Mouse (Mus musculus) MEL (cell line): ENCODE data around the gene Zic2. TPM values are rescaled to one million over a fixed set of nuclear protein-coding genes. Genes with fewer than 3 reads are reported as not detected.

ENCODE experiments used
- DNase-seq: peaks from one replicate; pipeline ENCODE4 v3.0.0; 2011; ENCODE audit warnings: low read depth, low spot score
- H3K27ac ChIP-seq: 2 replicates; pipeline ENCODE4 v1.5.1; 2012; ENCODE audit warnings: low read depth, mild to moderate bottlenecking, control low read depth, low read length, moderate library complexity; ENCODE audit not compliant: control insufficient read depth
- H3K27me3 ChIP-seq, 2 experiments: fragments of 150-350 bp in 1 of 2; sonication (generic) in 1 of 2; 2 replicates each; pipeline ENCODE4 v1.6.1; 2012; ENCODE audit warnings: low read length in 2 of 2, mild to moderate bottlenecking in 2 of 2, improper control_type of control experiment in 1 of 2, moderate library complexity in 1 of 2; ENCODE audit not compliant: insufficient read depth in 2 of 2, control insufficient read depth in 1 of 2
- H3K36me3 ChIP-seq, 2 experiments: 2 replicates each; pipeline ENCODE4 v1.6.1; 2012 to 2014; ENCODE audit warnings: low read length in 2 of 2, improper control_type of control experiment in 1 of 2, inconsistent platforms in 1 of 2, mild to moderate bottlenecking in 1 of 2; ENCODE audit not compliant: insufficient read depth in 2 of 2, control insufficient read depth in 1 of 2
- H3K4me1 ChIP-seq, 2 experiments: fragments of 150-350 bp in 1 of 2; sonication (generic) in 1 of 2; 2 replicates each; pipeline ENCODE4 v1.6.1; 2012; ENCODE audit warnings: low read length in 2 of 2, improper control_type of control experiment in 1 of 2, mild to moderate bottlenecking in 1 of 2; ENCODE audit not compliant: insufficient read depth in 2 of 2, control insufficient read depth in 1 of 2
- H3K4me3 ChIP-seq, 2 experiments: fragments of 150-350 bp in 1 of 2; sonication (generic) in 1 of 2; 2 replicates each; pipeline ENCODE4 v1.5.1; 2012; ENCODE audit warnings: low read depth in 2 of 2, low read length in 2 of 2, mild to moderate bottlenecking in 2 of 2, moderate library complexity in 2 of 2, control low read depth in 1 of 2, improper control_type of control experiment in 1 of 2; ENCODE audit not compliant: control insufficient read depth in 1 of 2, insufficient read depth in 1 of 2
- H3K79me2 ChIP-seq: 2 replicates; pipeline ENCODE4 v1.6.1; 2012; ENCODE audit warnings: mild to moderate bottlenecking, low read length, moderate library complexity; ENCODE audit not compliant: control insufficient read depth, poor library complexity, insufficient read depth
- H3K9ac ChIP-seq: 2 replicates; pipeline ENCODE4 v1.6.1; 2012; ENCODE audit warnings: low read depth, mild to moderate bottlenecking, control low read depth, low read length, moderate library complexity; ENCODE audit not compliant: control insufficient read depth, poor library complexity, severe bottlenecking
- H3K9me3 ChIP-seq: fragments of 150-350 bp; sonication (generic); replicated peaks from 2 replicates; pipeline ENCODE4 v1.6.1; 2012; ENCODE audit warnings: mild to moderate bottlenecking, low read length, improper control_type of control experiment, moderate library complexity; ENCODE audit not compliant: insufficient read depth
- CHD1 ChIP-seq: IDR thresholded peaks from 2 replicates; pipeline ENCODE4 v1.6.1; 2012; ENCODE audit warnings: low read depth, mild to moderate bottlenecking, inconsistent platforms, low read length, improper control_type of control experiment
- CHD2 ChIP-seq: IDR thresholded peaks from 2 replicates; pipeline ENCODE4 v1.6.1; 2011; ENCODE audit warnings: low read length, improper control_type of control experiment
- EP300 ChIP-seq, 2 experiments: IDR thresholded peaks; 2 replicates each; pipeline ENCODE4 v1.6.1; 2011; ENCODE audit warnings: improper control_type of control experiment in 2 of 2, low read length in 2 of 2, low read depth in 1 of 2, mild to moderate bottlenecking in 1 of 2
- GATA1 ChIP-seq: IDR thresholded peaks from 2 replicates; pipeline ENCODE4 v1.6.1; 2011; ENCODE audit warnings: low read depth, low read length, improper control_type of control experiment
- JUND ChIP-seq: IDR thresholded peaks from 2 replicates; pipeline ENCODE4 v1.6.1; 2011; ENCODE audit warnings: low read depth, mild to moderate bottlenecking, improper control_type of control experiment, low read length
- MXI1 ChIP-seq: IDR thresholded peaks from 2 replicates; pipeline ENCODE4 v1.6.1; 2011; ENCODE audit warnings: mild to moderate bottlenecking, low read depth, low read length, improper control_type of control experiment
- NRF1 ChIP-seq: IDR thresholded peaks from 2 replicates; pipeline ENCODE4 v1.6.1; 2014; ENCODE audit warnings: low read depth, mild to moderate bottlenecking, inconsistent platforms, low read length, improper control_type of control experiment, moderate library complexity; ENCODE audit not compliant: poor library complexity, insufficient read depth, severe bottlenecking
- POLR2A ChIP-seq, 2 experiments: IDR thresholded peaks; 2 replicates each; pipeline ENCODE4 v1.6.1; 2011 to 2012; ENCODE audit warnings: low read length in 2 of 2, mild to moderate bottlenecking in 2 of 2, control low read depth in 1 of 2, improper control_type of control experiment in 1 of 2, low read depth in 1 of 2, moderate library complexity in 1 of 2; ENCODE audit not compliant: control insufficient read depth in 1 of 2, insufficient read depth in 1 of 2, poor library complexity in 1 of 2
- POLR2AphosphoS5 ChIP-seq: IDR thresholded peaks from 2 replicates; pipeline ENCODE4 v1.6.1; 2012; ENCODE audit warnings: low read depth, borderline replicate concordance, mild to moderate bottlenecking, inconsistent platforms, low read length, moderate library complexity, mixed read lengths
- RAD21 ChIP-seq: IDR thresholded peaks from 2 replicates; pipeline ENCODE4 v1.6.1; 2011; ENCODE audit warnings: mild to moderate bottlenecking, low read depth, low read length, improper control_type of control experiment
- SMC3 ChIP-seq: IDR thresholded peaks from 2 replicates; pipeline ENCODE4 v1.6.1; 2011; ENCODE audit warnings: low read depth, low read length, improper control_type of control experiment
- USF2 ChIP-seq, 2 experiments: IDR thresholded peaks; 2 replicates each; pipeline ENCODE4 v1.6.1; 2011 to 2012; ENCODE audit warnings: improper control_type of control experiment in 2 of 2, low read length in 2 of 2, borderline replicate concordance in 1 of 2, inconsistent platforms in 1 of 2, low read depth in 1 of 2, mild to moderate bottlenecking in 1 of 2; ENCODE audit not compliant: insufficient read depth in 1 of 2
- polyA plus RNA-seq, 2 experiments: library from polyadenylated mRNA; stranded (reverse) in 1 of 2; unstranded in 1 of 2; fragments of >175 nt in 1 of 2; fragments of >200 nt in 1 of 2; gene quantifications; 2 replicates each; pipeline versions ENCODE4 v1.2.1 to v1.2.4; 2012; ENCODE audit warnings: low replicate concordance in 2 of 2, low read depth in 1 of 2; ENCODE audit not compliant: insufficient read length in 2 of 2, insufficient read depth in 1 of 2, missing spikeins in 1 of 2
- total RNA-seq: library from RNA; depleted of rRNA; stranded (reverse); fragments of 300-350 nt; gene quantifications from 2 replicates; pipeline ENCODE4 v1.2.3, GENCODE M21; 2012

Gene Zic2
- total and polyA plus RNA-seq, 3 experiments: 1.1 TPM; not detected in 2

GRCm38 (mm10) chr14:122466756-122467362, 8.4 kb upstream of the Zic2 start:
- peaks cover 0 to 6% of the 10 kb centered on the region in 2 experiments; a peak in 2 of 4 replicates for H3K36me3 ChIP-seq
- H3K4me3 ChIP-seq: no peak overlapping the region
- no peaks in the 10 kb centered on the region for H3K27me3 ChIP-seq
- H3K9me3 ChIP-seq: no peaks in the 10 kb centered on the region
- H3K4me1 ChIP-seq: peaks cover 3 to 7% of the 10 kb centered on the region in 2 experiments; a peak in 3 of 4 replicates
- no peak for DNase-seq
- H3K9ac ChIP-seq: no peak overlapping the region
- H3K79me2 ChIP-seq: peaks cover 33% of the 10 kb centered on the region
- TF ChIP-seq CHD2: no peak
- H3K27ac ChIP-seq: no peak overlapping the region

DNA sequence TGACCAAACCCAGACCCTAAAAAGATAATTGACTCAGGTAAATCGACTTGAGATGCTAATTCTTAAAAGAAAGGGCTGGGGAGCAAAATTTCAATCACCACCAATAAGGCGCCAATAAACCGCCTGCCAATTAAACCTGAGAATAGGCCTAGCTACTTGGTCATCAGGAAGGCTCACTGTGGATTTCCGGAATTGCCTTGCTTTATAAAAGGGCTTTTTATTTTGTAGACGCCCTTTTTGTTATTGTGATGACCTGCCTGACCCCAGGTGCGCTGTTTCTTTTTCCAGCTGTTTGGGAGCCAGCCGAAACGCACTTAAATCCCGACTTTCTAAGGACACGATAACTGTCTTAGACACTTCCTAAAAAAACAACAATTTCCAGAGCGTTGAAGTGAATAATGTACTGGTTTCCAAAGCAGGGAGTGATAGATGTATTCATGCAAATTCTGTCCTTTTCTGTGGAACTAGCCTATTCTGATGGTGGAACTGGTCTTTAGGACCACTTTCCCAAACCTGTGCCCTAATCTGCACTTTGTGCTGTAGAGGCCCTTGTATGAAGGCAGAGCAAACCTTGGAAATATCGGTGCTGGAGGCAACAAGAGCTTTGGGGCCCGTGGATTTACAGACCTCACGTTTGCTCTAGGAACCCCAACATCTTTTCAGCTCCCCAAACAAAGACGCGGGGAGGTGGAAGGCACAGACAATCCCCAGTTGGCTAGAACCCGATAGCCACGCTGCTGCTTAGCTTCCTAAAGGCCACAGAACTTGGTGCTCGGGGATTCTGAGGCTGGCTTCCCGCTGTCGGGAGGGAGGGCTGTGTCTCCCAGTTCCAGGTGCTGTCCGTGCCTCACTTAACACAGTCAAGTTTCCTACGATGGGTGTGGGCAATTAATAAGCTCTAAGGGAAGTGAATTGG, 7.1 kb upstream of the Zic2 start:
- no peak for DNase-seq
- H3K4me3 ChIP-seq: no peak overlapping the region
- H3K9ac ChIP-seq: no peak overlapping the region
- no peak overlapping the region for H3K27ac ChIP-seq
- peaks cover 0 to 6% of the 10 kb centered on the region in 2 experiments; a peak in 2 of 4 replicates for H3K36me3 ChIP-seq
- H3K9me3 ChIP-seq: no peaks in the 10 kb centered on the region
- H3K27me3 ChIP-seq: no peaks in the 10 kb centered on the region
- H3K79me2 ChIP-seq: peaks cover 21% of the 10 kb centered on the region
- TF ChIP-seq RAD21 (no peak), SMC3 (no peak), USF2 (IDR thresholded peaks at IDR 0.05; ENCODE audit: borderline replicate concordance in 1 of 2, insufficient read depth in 1 of 2, low read depth in 1 of 2, low read length in 2 of 2) (no peak), POLR2A (IDR thresholded peaks at IDR 0.05; ENCODE audit: control insufficient read depth in 1 of 2, insufficient read depth in 1 of 2, low read depth in 1 of 2, low read length in 2 of 2, poor library complexity in 1 of 2) (no peak), GATA1 (no peak), CHD1 (no peak), EP300 (IDR thresholded peaks at IDR 0.05; ENCODE audit: low read depth in 1 of 2, low read length in 2 of 2) (no peak), NRF1 (no peak), MXI1 (no peak), JUND (no peak), POLR2AphosphoS5 (no peak)
- H3K4me1 ChIP-seq: peaks cover 0 to 5% of the 10 kb centered on the region in 2 experiments; a peak in 2 of 4 replicates
